Mouse (Mus musculus): Measurements from ENCODE around the gene Dus2. TPM values are rescaled to one million over a fixed set of nuclear protein-coding genes. Genes with fewer than 3 reads are reported as not detected.

Dus2 gene
- polyA plus RNA-seq, 1 experiment, result 30.4 TPM

GRCm38 (mm10) chr8:105961101-105961500 lies 30.0 kb upstream of the Dus2 start:
- TF ChIP-seq REST (IDR thresholded peaks at IDR 0.05; ENCODE audit: insufficient read depth, insufficient read length) (no peak), POLR2A (IDR thresholded peaks at IDR 0.05; ENCODE audit: insufficient read length, low read depth) (no peak)
- Histone ChIP-seq H3K4me3 (no peak overlapping the region), H3ac (ENCODE audit: control insufficient read depth, insufficient read length) (no peak overlapping the region), H3K36me3 (ENCODE audit: control insufficient read depth, insufficient read depth) (peaks cover 2% of the 10 kb centered on the region), H3K79me2 (ENCODE audit: control insufficient read depth, insufficient read depth) (peaks cover 49% of the 10 kb centered on the region), H3K4me2 (ENCODE audit: low read depth) (no peak overlapping the region), H3K27me3 (ENCODE audit: control insufficient read depth, insufficient read depth, insufficient read length) (no peaks in the 10 kb centered on the region)

GRCm38 (mm10) chr8:105961536-105961935 lies 29.6 kb upstream of the Dus2 start:
- H3K4me2 ChIP-seq (ENCODE audit: low read depth), result no peak overlapping the region

GRCm38 (mm10) chr8:105964506-105965265 lies 26.5 kb upstream of the Dus2 start:
- TF ChIP-seq CEBPB (IDR thresholded peaks at IDR 0.05; ENCODE audit: insufficient read depth, poor library complexity, severe bottlenecking) (no peak), POLR2A (IDR thresholded peaks at IDR 0.05; ENCODE audit: insufficient read length, low read depth) (no peak), MYOD1 (IDR thresholded peaks at IDR 0.05; ENCODE audit: control insufficient read depth in 1 of 3, insufficient read length in 2 of 3, low read depth in 2 of 3) (no peak), MAX (IDR thresholded peaks at IDR 0.05; ENCODE audit: low read depth) (no peak), TCF12 (IDR thresholded peaks at IDR 0.05; ENCODE audit: insufficient read depth, poor library complexity, severe bottlenecking) (no peak), REST (IDR thresholded peaks at IDR 0.05; ENCODE audit: insufficient read depth, insufficient read length) (no peak), E2F4 (IDR thresholded peaks at IDR 0.05; ENCODE audit: insufficient read depth) (no peak), MYOG (IDR thresholded peaks at IDR 0.05; ENCODE audit: control insufficient read depth in 1 of 3, insufficient read depth in 1 of 3, insufficient read length in 2 of 3, low read depth in 2 of 3) (no peak), TCF3 (IDR thresholded peaks at IDR 0.05; ENCODE audit: insufficient read length, low read depth) (no peak), SRF (IDR thresholded peaks at IDR 0.05; ENCODE audit: control insufficient read depth, insufficient read length, low read depth) (no peak), USF1 (IDR thresholded peaks at IDR 0.05; ENCODE audit: low read depth) (no peak), POLR2AphosphoS2 (IDR thresholded peaks at IDR 0.05; ENCODE audit: insufficient read length, low read depth) (no peak)
- H3K36me3 ChIP-seq (ENCODE audit: control insufficient read depth, insufficient read depth), result no peaks in the 10 kb centered on the region

More at GRCm38 (mm10) chr8:105961536-105961935, 29.6 kb upstream of the Dus2 start:
- Histone ChIP-seq H3K4me3 (no peak overlapping the region), H3K79me2 (ENCODE audit: control insufficient read depth, insufficient read depth) (peaks cover 49% of the 10 kb centered on the region), H3K36me3 (ENCODE audit: control insufficient read depth, insufficient read depth) (no peaks in the 10 kb centered on the region), H3K27me3 (ENCODE audit: control insufficient read depth, insufficient read depth, insufficient read length) (no peaks in the 10 kb centered on the region), H3ac (ENCODE audit: control insufficient read depth, insufficient read length) (no peak overlapping the region)
- TF ChIP-seq USF1 (IDR thresholded peaks at IDR 0.05; ENCODE audit: low read depth) (no peak), CEBPB (IDR thresholded peaks at IDR 0.05; ENCODE audit: insufficient read depth, poor library complexity, severe bottlenecking) (no peak), TCF3 (IDR thresholded peaks at IDR 0.05; ENCODE audit: insufficient read length, low read depth) (no peak), E2F4 (IDR thresholded peaks at IDR 0.05; ENCODE audit: insufficient read depth) (no peak), TCF12 (IDR thresholded peaks at IDR 0.05; ENCODE audit: insufficient read depth, poor library complexity, severe bottlenecking) (no peak), MAX (IDR thresholded peaks at IDR 0.05; ENCODE audit: low read depth) (no peak), POLR2AphosphoS2 (IDR thresholded peaks at IDR 0.05; ENCODE audit: insufficient read length, low read depth) (no peak), MYOD1 (IDR thresholded peaks at IDR 0.05; ENCODE audit: control insufficient read depth in 1 of 3, insufficient read length in 2 of 3, low read depth in 2 of 3) (no peak), SRF (IDR thresholded peaks at IDR 0.05; ENCODE audit: control insufficient read depth, insufficient read length, low read depth) (no peak), MYOG (IDR thresholded peaks at IDR 0.05; ENCODE audit: control insufficient read depth in 1 of 3, insufficient read depth in 1 of 3, insufficient read length in 2 of 3, low read depth in 2 of 3) (no peak), REST (IDR thresholded peaks at IDR 0.05; ENCODE audit: insufficient read depth, insufficient read length) (no peak), POLR2A (IDR thresholded peaks at IDR 0.05; ENCODE audit: insufficient read length, low read depth) (no peak)

GRCm38 (mm10) chr8:105965266-105965904 lies 25.8 kb upstream of the Dus2 start:
- peaks cover 46% of the 10 kb centered on the region for H3K79me2 ChIP-seq (ENCODE audit: control insufficient read depth, insufficient read depth)
- peak overlapping the region; percentile 75 for H3K4me3 ChIP-seq
- no peak for TF ChIP-seq TCF3 (IDR thresholded peaks at IDR 0.05; ENCODE audit: insufficient read length, low read depth)
- no peak for TF ChIP-seq POLR2AphosphoS2 (IDR thresholded peaks at IDR 0.05; ENCODE audit: insufficient read length, low read depth)
- no peak for TF ChIP-seq REST (IDR thresholded peaks at IDR 0.05; ENCODE audit: insufficient read depth, insufficient read length)
- no peak for TF ChIP-seq CEBPB (IDR thresholded peaks at IDR 0.05; ENCODE audit: insufficient read depth, poor library complexity, severe bottlenecking)
- TF ChIP-seq SRF (IDR thresholded peaks at IDR 0.05; ENCODE audit: control insufficient read depth, insufficient read length, low read depth), result no peak
- no peak for TF ChIP-seq MAX (IDR thresholded peaks at IDR 0.05; ENCODE audit: low read depth)
- peak overlapping the region; percentile 60 for H3ac ChIP-seq (ENCODE audit: control insufficient read depth, insufficient read length)
- H3K4me2 ChIP-seq (ENCODE audit: low read depth), result peak overlapping the region; percentile 95
- H3K36me3 ChIP-seq (ENCODE audit: control insufficient read depth, insufficient read depth), result no peaks in the 10 kb centered on the region
- no peaks in the 10 kb centered on the region for H3K27me3 ChIP-seq (ENCODE audit: control insufficient read depth, insufficient read depth, insufficient read length)

More at GRCm38 (mm10) chr8:105964506-105965265, 26.5 kb upstream of the Dus2 start:
- H3K4me3 ChIP-seq, result peak overlapping the region; percentile 75
- peak overlapping the region; percentile 60 for H3ac ChIP-seq (ENCODE audit: control insufficient read depth, insufficient read length)
- peak overlapping the region; percentile 95 for H3K4me2 ChIP-seq (ENCODE audit: low read depth)
- H3K79me2 ChIP-seq (ENCODE audit: control insufficient read depth, insufficient read depth), result peaks cover 46% of the 10 kb centered on the region
- no peaks in the 10 kb centered on the region for H3K27me3 ChIP-seq (ENCODE audit: control insufficient read depth, insufficient read depth, insufficient read length)

Measured in myocyte (in vitro differentiated cells).